Mouse (Mus musculus) right cerebral cortex, postnatal 10 days (tissue): ENCODE measurements around the gene Homer2.
A peak's percentile ranks its signal among the peaks of the same experiment; 100 is the strongest.

Experiments
- DNase-seq, 2 experiments: peaks; one replicate each; pipeline ENCODE4 v3.0.0; 2021; ENCODE audit warnings: low spot score in 2 of 2

Gene Homer2

GRCm38 (mm10) chr7:81707471-81708140 lies at the start of gene Homer2:
TSS of gene Homer2 (minus strand) at chr7:81707527.
- no peak for DNase-seq

GRCm38 (mm10) chr7:81747956-81748355 lies 40.6 kb upstream of the Homer2 start:
- DNase-seq: no peak

- DNase-seq: no peak
Observed at GRCm38 (mm10) chr7:81744145-81744544, 36.8 kb upstream of the Homer2 start.

GRCm38 (mm10) chr7:81740010-81740409 lies 32.7 kb upstream of the Homer2 start:
- DNase-seq: no peak

- no peak for DNase-seq
Observed at GRCm38 (mm10) chr7:81738720-81739385, 31.5 kb upstream of the Homer2 start.

- DNase-seq: no peak
Observed at GRCm38 (mm10) chr7:81735300-81736048, 28.1 kb upstream of the Homer2 start.

GRCm38 (mm10) chr7:81732183-81733089 lies 25.1 kb upstream of the Homer2 start:
- no peak for DNase-seq

GRCm38 (mm10) chr7:81731181-81731651 lies 23.9 kb upstream of the Homer2 start:
- peak; percentile 66 to 82 for DNase-seq

- no peak for DNase-seq
Observed at GRCm38 (mm10) chr7:81729787-81730186, 22.5 kb upstream of the Homer2 start.

GRCm38 (mm10) chr7:81727716-81728115 lies 20.4 kb upstream of the Homer2 start:
- no peak for DNase-seq

GRCm38 (mm10) chr7:81726728-81727005 lies 19.3 kb upstream of the Homer2 start:
- no peak for DNase-seq

GRCm38 (mm10) chr7:81725986-81726727 lies 18.8 kb upstream of the Homer2 start:
- no peak for DNase-seq

GRCm38 (mm10) chr7:81723851-81724250 lies 16.5 kb upstream of the Homer2 start:
- peak; percentile 48 to 70 for DNase-seq

GRCm38 (mm10) chr7:81721271-81721670 lies 13.9 kb upstream of the Homer2 start:
- no peak for DNase-seq

GRCm38 (mm10) chr7:81719216-81719661 lies 11.9 kb upstream of the Homer2 start:
- DNase-seq: no peak

- DNase-seq: no peak
Observed at GRCm38 (mm10) chr7:81718657-81719056, 11.3 kb upstream of the Homer2 start.

- no peak for DNase-seq
Observed at GRCm38 (mm10) chr7:81710166-81710565, 2.8 kb upstream of the Homer2 start.

GRCm38 (mm10) chr7:81708165-81708564 lies 838 bp upstream of the Homer2 start:
- no peak for DNase-seq

- DNase-seq: peak; percentile 55 to 60
Observed at GRCm38 (mm10) chr7:81706416-81707391, 623 bp downstream of the Homer2 start.

GRCm38 (mm10) chr7:81706027-81706415 lies 1.3 kb downstream of the Homer2 start:
- no peak for DNase-seq
